Mouse (Mus musculus) lung, postnatal 10 days (tissue): ENCODE measurements at regions not wholly inside any gene's neighbourhood (a gene's known extent, or its start where the extent isn't known, plus 50 kb on each side); places are given as distances from the start of the nearest gene placed in this dataset.

ENCODE experiments used
- DNase-seq: peaks from one replicate; pipeline ENCODE4 v3.0.0; 2021

DNA sequence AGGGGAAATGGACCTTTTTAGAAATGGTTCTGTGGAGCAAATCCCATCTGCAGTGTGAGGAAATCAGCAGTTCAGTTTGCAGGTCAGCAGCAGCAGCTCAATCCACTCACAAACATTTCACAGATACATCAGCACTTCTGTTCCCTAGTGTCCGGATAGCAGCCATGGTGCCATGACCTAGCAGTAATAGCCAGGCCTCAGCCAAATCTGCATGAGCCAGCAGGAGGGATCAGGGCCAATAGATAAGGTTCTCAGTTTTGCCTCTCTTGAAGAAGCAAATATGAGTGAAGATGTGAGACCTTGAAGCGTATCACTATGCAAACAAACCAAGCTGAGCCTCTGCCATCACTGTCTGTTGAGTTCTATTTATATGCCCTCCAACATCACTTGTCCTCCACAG, 380.7 kb upstream of the Chrm3 start:
- DNase-seq = no peak

DNA sequence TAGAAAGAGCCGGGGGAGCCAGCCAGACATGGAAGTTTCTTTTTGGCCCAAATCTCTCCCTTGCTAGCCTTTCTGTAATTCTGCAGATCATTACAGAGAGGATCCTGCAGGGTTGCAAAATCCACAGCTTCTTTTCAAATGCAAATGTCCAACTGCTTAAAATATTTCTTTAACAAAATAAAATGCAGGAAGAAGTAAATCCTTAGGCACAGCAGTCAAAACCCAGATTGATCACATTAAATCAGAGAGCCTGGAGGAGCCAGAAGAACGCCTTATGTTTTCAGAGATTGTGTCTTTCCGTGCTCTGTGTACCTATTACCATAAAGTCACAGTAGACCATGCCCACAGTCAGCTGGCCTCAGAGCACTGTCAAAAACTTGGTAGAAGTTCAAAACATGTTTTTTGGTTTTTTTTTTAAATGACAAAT, 365.1 kb upstream of the Chrm3 start:
- DNase-seq = no peak

DNA sequence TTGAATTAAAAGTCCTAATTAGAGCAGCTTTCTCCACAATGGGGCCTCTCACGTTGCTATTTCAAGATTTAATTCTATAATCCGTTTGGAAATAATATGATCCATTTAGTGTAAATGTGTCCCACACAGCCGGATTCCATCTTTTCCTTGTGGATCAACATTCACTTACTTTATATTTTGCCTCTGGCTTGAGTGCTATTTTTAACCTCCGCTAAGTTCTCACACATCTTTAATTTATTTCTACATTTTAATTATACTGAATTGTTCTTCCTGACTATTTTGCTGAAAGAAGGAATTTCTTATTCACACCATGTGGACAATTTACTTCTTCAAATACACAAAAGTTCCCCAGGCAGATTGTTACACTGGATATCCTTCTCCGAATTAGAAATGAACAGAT, 364.7 kb upstream of the Chrm3 start:
- DNase-seq = no peak

DNA sequence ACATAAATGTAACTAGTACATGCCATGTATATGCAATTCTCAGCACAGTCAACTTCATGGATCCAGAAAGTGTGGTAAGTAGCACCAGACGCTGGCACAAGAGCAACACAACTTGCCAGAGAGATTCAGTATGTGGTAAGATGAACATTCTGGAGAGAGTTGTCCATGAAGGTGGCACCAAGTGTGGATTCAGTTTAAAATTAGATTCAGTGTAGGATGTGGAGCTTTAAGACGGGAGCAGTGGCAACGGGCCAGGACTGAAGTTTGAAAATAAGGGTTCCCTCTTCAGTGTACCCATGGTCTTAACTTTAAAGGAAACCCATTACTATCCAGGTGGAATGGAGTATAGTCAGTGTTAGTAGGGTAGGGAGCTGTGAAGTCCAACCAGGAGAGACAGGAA, 360.0 kb upstream of the Chrm3 start:
- DNase-seq = no peak

- DNase-seq = no peak
These were observed 350.8 kb upstream of the Chrm3 start for GRCm38 (mm10) chr13:10711451-10711850.

DNA sequence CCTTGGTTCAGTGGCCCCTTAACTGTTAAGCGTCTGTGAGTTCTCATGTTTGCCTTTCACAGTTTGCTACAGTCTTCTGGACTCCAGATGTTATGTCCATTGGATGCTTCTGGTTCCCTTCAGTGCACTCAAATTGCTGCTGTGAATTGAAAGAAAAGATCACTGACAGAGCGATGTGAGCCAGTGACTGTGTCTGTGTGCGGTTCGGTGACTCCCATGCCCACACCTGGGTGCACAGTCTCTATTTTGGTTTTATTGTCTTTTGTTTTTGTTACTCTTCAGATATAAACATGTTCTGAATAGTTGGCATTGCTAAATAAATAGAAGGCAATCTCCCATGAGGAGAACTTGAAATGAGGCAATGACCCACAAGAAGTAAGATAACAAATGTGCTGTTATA, 350.3 kb upstream of the Chrm3 start:
- DNase-seq = no peak

DNA sequence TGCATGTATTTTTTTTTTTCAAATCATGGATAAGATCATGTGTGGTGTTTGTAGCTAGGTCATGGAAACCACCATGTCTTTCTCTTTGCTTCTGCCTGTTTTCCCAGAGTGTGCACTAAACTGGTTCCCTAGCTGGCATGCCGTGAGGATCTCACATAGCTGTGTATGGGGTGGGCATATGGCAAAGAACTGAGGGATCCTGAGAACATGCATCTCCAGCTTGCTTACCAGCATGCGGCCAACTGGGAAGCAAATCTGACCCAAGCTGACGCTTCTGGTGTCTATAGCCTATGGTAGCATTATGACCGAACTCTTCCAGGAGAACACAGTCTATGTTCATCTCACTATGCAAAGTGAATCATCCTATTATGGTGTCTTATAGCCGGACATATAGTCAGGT, 336.5 kb upstream of the Chrm3 start:
- no peak for DNase-seq

DNA sequence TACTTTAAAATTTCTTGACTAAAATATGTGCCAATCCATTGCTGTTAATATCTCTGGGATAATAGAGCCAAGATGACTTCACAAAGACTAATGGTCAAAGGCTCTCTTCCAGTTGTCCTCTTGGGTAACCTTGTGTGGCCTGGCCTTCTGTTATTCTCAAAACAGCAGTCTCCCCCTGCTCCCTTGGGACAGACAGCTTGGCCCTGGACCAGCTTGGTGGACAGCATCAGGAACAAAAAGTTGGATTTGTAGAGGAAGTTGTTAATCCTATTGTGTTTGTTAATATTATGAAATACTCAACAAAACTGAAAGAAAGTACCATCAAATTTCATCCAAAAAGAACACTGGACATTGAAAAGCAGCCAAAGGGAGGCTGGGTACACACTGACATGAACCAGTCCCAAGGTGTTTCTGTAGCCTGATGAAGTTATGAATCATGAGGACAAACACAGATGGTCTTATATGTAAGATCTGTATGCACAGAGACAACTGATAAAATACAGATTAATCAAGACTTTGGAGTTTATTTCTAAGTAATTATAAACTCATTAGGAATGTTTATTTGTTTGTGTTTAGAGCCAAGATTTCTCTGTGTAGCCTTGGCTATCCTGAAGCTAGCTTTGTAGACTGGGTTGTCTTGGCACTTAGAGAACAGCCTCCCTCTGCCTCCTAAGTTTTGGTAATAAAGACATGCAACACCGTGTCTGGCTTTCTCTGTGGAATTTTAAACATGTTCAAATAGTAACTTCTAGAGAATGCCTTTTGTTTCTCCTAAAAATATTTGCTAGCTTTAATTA, 335.7 kb upstream of the Chrm3 start:
- DNase-seq = peak; percentile 64

- no peak for DNase-seq
These were observed 330.7 kb upstream of the Chrm3 start for GRCm38 (mm10) chr13:10691307-10691706.

- DNase-seq = no peak
These were observed 326.7 kb upstream of the Chrm3 start for GRCm38 (mm10) chr13:10687379-10687778.

GRCm38 (mm10) chr13:10654086-10654422, 293.4 kb upstream of the Chrm3 start:
- DNase-seq = no peak

GRCm38 (mm10) chr13:10653376-10654085, 292.9 kb upstream of the Chrm3 start:
- no peak for DNase-seq

DNA sequence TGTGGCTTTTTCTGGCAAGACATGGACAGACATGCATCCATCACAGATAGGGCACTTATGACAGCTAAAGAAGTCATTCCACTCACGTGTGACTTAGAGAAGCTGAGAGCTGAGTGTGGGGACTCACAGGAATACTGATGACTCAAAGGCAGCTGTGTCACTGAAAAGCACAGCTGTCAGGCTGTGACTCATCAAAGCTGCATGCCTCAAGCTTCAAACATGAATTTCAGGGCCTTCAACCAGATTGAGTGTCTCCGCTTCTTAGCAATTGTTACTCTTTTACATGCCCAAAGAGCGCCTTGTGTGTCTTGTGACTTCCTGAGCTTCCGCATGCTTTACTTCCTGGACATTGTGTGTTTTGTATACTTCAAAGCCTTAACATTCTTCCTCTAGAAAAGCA, 276.2 kb upstream of the Chrm3 start:
- DNase-seq = peak; percentile 25

DNA sequence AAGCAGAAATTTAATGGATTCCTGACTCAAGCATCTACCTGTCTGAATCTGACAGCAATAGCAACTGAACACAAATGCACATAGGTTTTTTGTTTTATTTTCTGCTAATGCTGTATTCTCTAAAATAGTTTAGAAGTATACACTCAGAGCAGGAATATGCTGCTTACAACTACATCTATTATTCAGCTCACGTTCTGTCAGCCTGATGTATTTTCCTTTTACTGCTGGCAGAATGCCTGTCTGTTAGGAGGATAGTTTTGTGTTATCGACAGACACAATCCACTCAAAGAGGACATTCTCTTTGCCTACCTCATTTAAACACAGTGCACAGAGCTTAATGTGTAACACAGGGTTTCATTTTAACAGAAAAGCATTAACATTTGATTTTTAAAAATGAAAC, 269.8 kb upstream of the Chrm3 start:
- DNase-seq = no peak

DNA sequence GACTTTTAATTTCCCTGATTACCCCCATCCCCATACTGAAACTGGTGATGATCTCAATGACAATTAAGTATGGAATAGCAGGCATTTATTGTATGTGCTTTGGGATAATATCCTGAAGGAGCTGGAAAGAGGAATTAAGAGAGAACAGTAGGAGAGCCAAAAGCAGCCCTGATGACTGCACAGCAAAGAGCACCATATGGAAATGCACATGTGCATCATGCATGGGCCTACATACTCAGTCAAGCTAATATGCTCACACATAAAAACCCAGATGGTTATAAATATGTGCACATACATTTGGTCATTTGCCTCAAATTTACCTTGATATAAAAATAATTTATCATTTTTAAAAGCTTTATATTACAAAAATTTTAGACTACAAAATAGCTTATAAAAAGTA, 259.0 kb upstream of the Chrm3 start:
- no peak for DNase-seq

DNA sequence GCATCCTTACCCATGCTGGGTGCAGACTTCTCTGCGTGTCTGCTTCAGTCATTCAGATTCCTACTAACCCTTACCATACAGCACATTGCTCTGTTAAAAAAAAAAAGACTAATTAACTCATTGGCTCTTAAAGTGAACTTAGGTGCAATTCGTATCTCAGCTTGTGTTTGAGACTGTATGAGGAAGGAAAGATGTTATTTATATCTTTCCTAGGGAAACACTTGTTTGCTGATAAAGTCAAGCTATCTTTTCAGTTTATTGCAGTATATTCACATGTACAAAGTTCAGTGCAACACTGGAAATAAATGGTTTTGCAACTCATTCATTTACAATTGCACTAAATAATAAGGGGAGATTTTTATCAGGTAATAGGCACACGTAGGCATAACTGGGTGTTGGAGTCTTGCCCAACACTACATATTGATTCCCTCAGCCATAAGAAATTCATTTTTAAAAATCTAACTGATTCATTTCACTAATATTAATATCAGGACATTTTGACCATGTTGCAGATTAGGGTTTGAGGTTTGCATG, 257.8 kb upstream of the Chrm3 start:
- no peak for DNase-seq

GRCm38 (mm10) chr13:10574951-10575350, 214.3 kb upstream of the Chrm3 start:
- DNase-seq = no peak

DNA sequence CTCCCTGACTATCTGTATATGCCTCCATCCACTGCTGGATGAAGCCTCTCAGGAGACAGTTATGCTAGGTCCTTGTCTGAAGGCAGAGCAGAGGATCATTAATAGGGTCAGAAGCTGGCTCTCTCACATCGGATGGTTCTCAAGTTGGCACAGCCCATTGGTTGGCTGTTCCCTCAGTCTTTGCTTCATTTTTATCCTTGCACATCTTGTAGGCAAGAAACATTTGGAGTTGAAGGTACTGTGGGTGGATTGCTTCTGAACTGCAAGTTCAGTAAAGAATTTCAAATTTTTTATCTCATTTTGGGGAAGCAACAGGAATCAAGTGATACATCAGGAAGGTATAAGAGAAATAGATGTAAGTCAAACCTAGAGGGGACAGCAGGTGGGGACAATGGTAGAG, 206.2 kb upstream of the Chrm3 start:
- DNase-seq = no peak

DNA sequence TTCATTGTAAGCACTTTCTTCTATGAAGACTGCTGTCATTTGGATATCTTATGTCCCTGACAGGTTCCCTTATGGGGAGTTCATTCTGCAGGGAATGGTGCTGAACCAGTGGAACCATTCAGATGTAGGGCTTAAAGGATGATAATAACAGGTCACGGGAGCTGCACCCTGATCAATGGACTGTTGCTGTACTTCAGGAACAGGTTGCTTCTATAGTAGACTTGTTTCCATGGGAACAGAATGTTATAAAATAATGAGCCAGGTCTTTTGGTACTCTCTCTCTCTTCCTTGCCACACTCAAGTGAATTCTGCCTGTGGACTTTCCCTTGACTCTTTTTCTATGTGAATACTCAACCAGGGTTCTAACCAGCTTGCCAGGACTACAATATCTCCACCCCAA, 196.9 kb upstream of the Chrm3 start:
- DNase-seq = no peak

DNA sequence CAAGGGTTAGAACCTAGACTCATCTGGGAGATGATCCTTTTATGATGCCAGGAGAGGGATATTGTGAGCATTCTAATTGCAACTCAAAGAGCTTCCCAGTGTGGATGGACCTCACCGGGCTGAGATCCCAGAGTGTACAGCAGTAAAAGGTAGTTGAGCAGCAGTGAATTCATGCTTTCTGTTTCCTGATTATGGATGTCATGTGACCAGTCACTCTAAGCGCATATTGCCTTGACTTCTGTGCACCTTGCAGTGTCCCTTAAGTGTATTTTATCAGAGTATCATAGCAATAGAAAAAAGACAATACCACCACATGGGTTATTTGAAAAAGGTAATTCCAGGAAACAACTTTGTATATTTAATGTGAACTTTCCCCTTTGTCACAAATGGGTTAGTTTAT, 193.9 kb upstream of the Chrm3 start:
- DNase-seq = no peak

DNA sequence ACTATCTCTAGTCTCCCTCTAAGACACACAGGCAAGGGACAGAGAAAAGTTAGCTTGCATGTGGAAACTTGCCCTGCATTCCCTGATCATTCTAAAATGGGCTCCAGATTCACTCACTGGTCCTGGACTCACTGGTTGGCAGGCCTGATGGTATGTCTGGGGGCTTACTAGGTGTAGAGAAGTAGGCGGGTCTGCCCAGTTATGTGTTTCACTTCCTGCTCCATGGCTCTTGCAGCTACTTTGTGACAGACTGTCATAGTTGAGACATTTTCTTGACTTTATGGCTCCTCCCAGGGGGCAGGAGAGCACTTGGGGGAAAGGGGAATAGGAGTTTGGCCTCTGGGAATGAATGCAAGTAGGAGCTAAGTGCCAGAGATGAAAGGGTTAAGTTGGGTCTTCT, 182.1 kb upstream of the Chrm3 start:
- no peak for DNase-seq

DNA sequence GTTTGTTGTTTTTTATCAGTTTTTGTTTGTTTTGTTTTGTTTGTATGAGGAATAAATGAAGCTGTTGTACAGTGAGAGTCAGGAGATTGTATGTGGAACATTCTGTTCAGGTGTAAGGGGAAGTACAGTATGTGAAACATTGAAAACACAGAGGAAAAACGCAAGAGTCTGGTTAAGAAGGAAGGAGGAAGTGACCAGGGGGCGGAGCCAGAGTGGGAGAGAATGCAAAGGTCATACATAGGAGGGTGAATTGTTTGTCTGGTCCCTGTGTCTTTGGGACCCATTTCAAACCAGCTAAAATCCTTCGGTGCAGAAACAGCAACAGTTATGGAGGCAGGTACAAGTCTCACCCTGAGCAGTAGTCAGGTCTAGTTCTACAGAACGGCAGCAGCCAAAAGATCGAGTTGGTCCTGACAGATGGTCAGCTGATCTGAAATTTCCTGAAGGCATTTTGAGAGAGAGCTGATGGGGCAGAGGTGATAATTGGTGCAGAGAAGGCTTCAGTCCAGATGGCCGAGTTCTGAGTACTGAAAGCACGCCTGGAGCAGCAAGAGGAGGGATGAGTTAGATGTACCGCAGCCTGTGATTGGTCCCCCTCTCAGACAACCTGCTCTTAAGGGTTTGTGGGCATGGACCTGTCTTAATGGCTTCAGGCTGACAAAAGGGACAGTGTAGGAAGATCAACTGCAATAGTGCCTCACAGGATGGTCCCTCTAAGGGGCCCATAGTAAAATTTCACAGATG, 179.7 kb upstream of the Chrm3 start:
- peak; percentile 16 for DNase-seq

- no peak for DNase-seq
These were observed 178.3 kb upstream of the Chrm3 start for GRCm38 (mm10) chr13:10538927-10539326.

- DNase-seq = no peak
These were observed 166.6 kb upstream of the Chrm3 start for GRCm38 (mm10) chr13:10527251-10527650.
